Mouse (Mus musculus) CH12.LX (cell line): ENCODE results near the gene Tmc5. TPM values are rescaled to one million over a fixed set of nuclear protein-coding genes. Genes with fewer than 3 reads are reported as not detected.

Source experiments
- DNase-seq: peaks from one replicate; pipeline ENCODE4 v3.0.0-alpha.2; 2013; ENCODE audit errors: extremely low read depth
- H3K27ac ChIP-seq: 2 replicates; pipeline ENCODE4 v1.5.1; 2012; ENCODE audit warnings: low read depth, mild to moderate bottlenecking, control low read depth, moderate library complexity; ENCODE audit not compliant: insufficient read depth
- H3K27me3 ChIP-seq: replicated peaks from 2 replicates; pipeline ENCODE3; 2012; ENCODE audit warnings: inconsistent platforms
- H3K36me3 ChIP-seq, 2 experiments: replicated peaks in 1 of 2; 2 replicates each; pipeline versions ENCODE3 to v1.6.1; 2012; ENCODE audit warnings: inconsistent platforms in 1 of 2, low read length in 1 of 2, mild to moderate bottlenecking in 1 of 2, mixed read lengths in 1 of 2, moderate library complexity in 1 of 2; ENCODE audit not compliant: control insufficient read depth in 1 of 2, insufficient read depth in 1 of 2
- H3K4me1 ChIP-seq, 2 experiments: 2 replicates each; pipeline ENCODE4 v1.6.1; 2012; ENCODE audit warnings: inconsistent platforms in 1 of 2, moderate library complexity in 1 of 2; ENCODE audit not compliant: insufficient read depth in 2 of 2, control insufficient read depth in 1 of 2
- H3K4me2 ChIP-seq: 2 replicates; pipeline ENCODE4 v1.6.1; 2012; ENCODE audit warnings: low read depth, mild to moderate bottlenecking, control low read depth; ENCODE audit not compliant: poor library complexity, insufficient read depth, severe bottlenecking
- H3K4me3 ChIP-seq, 3 experiments: fragments of 150-350 bp in 1 of 3; sonication (generic) in 1 of 3; replicated peaks in 1 of 3; 2 replicates each; pipeline versions ENCODE3 to v1.5.1; 2011 to 2012; ENCODE audit warnings: low read depth in 2 of 3, low read length in 2 of 3, mild to moderate bottlenecking in 2 of 3, moderate library complexity in 2 of 3, control low read depth in 1 of 3, improper control_type of control experiment in 1 of 3, inconsistent platforms in 1 of 3, mixed read lengths in 1 of 3; ENCODE audit not compliant: poor library complexity in 1 of 3
- H3K79me2 ChIP-seq: replicated peaks from 2 replicates; pipeline ENCODE4 v1.6.1; 2012; ENCODE audit warnings: mild to moderate bottlenecking, moderate library complexity; ENCODE audit not compliant: control insufficient read depth, poor library complexity, insufficient read depth, severe bottlenecking; ENCODE audit errors: extremely low read depth
- H3K9ac ChIP-seq: 2 replicates; pipeline ENCODE4 v1.6.1; 2012; ENCODE audit warnings: low read depth, mild to moderate bottlenecking, control low read depth, moderate library complexity; ENCODE audit not compliant: insufficient read depth
- H3K9me3 ChIP-seq: replicated peaks from 2 replicates; pipeline ENCODE3; 2012; ENCODE audit warnings: low read length, inconsistent platforms, mixed read lengths
- BHLHE40 ChIP-seq: IDR thresholded peaks from 2 replicates; pipeline ENCODE4 v1.6.1; 2011; ENCODE audit warnings: mild to moderate bottlenecking, low read depth, low read length, improper control_type of control experiment
- CHD1 ChIP-seq: IDR thresholded peaks from 2 replicates; pipeline ENCODE4 v1.6.1; 2012; ENCODE audit warnings: low read depth, low read length, improper control_type of control experiment, inconsistent platforms
- CHD2 ChIP-seq: IDR thresholded peaks from 2 replicates; pipeline ENCODE4 v1.6.1; 2011; ENCODE audit warnings: low read length, improper control_type of control experiment
- CTCF ChIP-seq, 2 experiments: IDR thresholded peaks in 1 of 2; conservative IDR thresholded peaks in 1 of 2; 2 replicates each; pipeline ENCODE4 v1.5.1; 2011 to 2012; ENCODE audit warnings: low read depth in 2 of 2, low read length in 2 of 2, improper control_type of control experiment in 1 of 2, inconsistent platforms in 1 of 2, mild to moderate bottlenecking in 1 of 2, moderate library complexity in 1 of 2
- E2F4 ChIP-seq: IDR thresholded peaks from 2 replicates; pipeline ENCODE4 v1.6.1; 2011; ENCODE audit warnings: low read depth, low read length, improper control_type of control experiment; ENCODE audit not compliant: insufficient replicate concordance
- ELF1 ChIP-seq: IDR thresholded peaks from 2 replicates; pipeline ENCODE4 v1.6.1; 2014; ENCODE audit warnings: low read depth, mild to moderate bottlenecking, inconsistent platforms, low read length, improper control_type of control experiment
- EP300 ChIP-seq: IDR thresholded peaks from 2 replicates; pipeline ENCODE4 v1.6.1; 2011; ENCODE audit warnings: low read length, improper control_type of control experiment
- ETS1 ChIP-seq: conservative IDR thresholded peaks from 2 replicates; pipeline ENCODE4 v1.6.1; 2012; ENCODE audit warnings: low read depth, mild to moderate bottlenecking, inconsistent platforms, low read length, improper control_type of control experiment, moderate library complexity
- GABPA ChIP-seq: IDR thresholded peaks from 2 replicates; pipeline ENCODE4 v1.6.1; 2012; ENCODE audit warnings: low read depth, low read length, improper control_type of control experiment, inconsistent platforms; ENCODE audit not compliant: insufficient replicate concordance
- HCFC1 ChIP-seq: IDR thresholded peaks from 2 replicates; pipeline ENCODE4 v1.6.1; 2012; ENCODE audit warnings: low read depth, mild to moderate bottlenecking, inconsistent platforms, low read length, improper control_type of control experiment
- IRF4 ChIP-seq: IDR thresholded peaks from 2 replicates; pipeline ENCODE4 v1.6.1; 2014; ENCODE audit warnings: low read depth, mild to moderate bottlenecking, inconsistent platforms, low read length, improper control_type of control experiment
- JUN ChIP-seq: IDR thresholded peaks from 2 replicates; pipeline ENCODE4 v1.6.1; 2011; ENCODE audit warnings: low read depth, mild to moderate bottlenecking, low read length, improper control_type of control experiment, moderate library complexity; ENCODE audit not compliant: insufficient read depth
- JUND ChIP-seq: conservative IDR thresholded peaks from 2 replicates; pipeline ENCODE4 v1.6.1; 2011; ENCODE audit warnings: low read depth, low read length, improper control_type of control experiment
- KAT2A ChIP-seq: IDR thresholded peaks from 2 replicates; pipeline ENCODE4 v1.6.1; 2012; ENCODE audit warnings: low read length, improper control_type of control experiment, inconsistent platforms; ENCODE audit not compliant: insufficient replicate concordance
- MAFK ChIP-seq: IDR thresholded peaks from 2 replicates; pipeline ENCODE4 v1.6.1; 2011; ENCODE audit warnings: low read length, improper control_type of control experiment; ENCODE audit not compliant: insufficient replicate concordance
- MAX ChIP-seq: IDR thresholded peaks from 2 replicates; pipeline ENCODE4 v1.6.1; 2011; ENCODE audit warnings: low read length, improper control_type of control experiment
- MAZ ChIP-seq: IDR thresholded peaks from 2 replicates; pipeline ENCODE4 v1.6.1; 2012; ENCODE audit warnings: low read depth, mild to moderate bottlenecking, inconsistent platforms, low read length, improper control_type of control experiment, moderate library complexity
- MEF2A ChIP-seq: IDR thresholded peaks from 2 replicates; pipeline ENCODE4 v1.6.1; 2014; ENCODE audit warnings: low read depth, mild to moderate bottlenecking, inconsistent platforms, low read length, improper control_type of control experiment, borderline replicate concordance
- MXI1 ChIP-seq: IDR thresholded peaks from 2 replicates; pipeline ENCODE4 v1.6.1; 2011; ENCODE audit warnings: mild to moderate bottlenecking, low read depth, low read length, improper control_type of control experiment
- MYC ChIP-seq: IDR thresholded peaks from 2 replicates; pipeline ENCODE4 v1.6.1; 2011; ENCODE audit warnings: low read depth, mild to moderate bottlenecking, improper control_type of control experiment, low read length
- NELFE ChIP-seq: IDR thresholded peaks from 2 replicates; pipeline ENCODE4 v1.6.1; 2011; ENCODE audit warnings: low read depth, low read length, improper control_type of control experiment
- NRF1 ChIP-seq: IDR thresholded peaks from 2 replicates; pipeline ENCODE4 v1.6.1; 2014; ENCODE audit warnings: low read depth, mild to moderate bottlenecking, inconsistent platforms, low read length, improper control_type of control experiment, moderate library complexity
- PAX5 ChIP-seq: IDR thresholded peaks from 2 replicates; pipeline ENCODE4 v1.6.1; 2012; ENCODE audit warnings: low read length, inconsistent platforms, mixed read lengths
- POLR2A ChIP-seq: IDR thresholded peaks from 2 replicates; pipeline ENCODE4 v1.6.1; 2011; ENCODE audit warnings: low read depth, mild to moderate bottlenecking, improper control_type of control experiment, low read length
- POLR2AphosphoS2 ChIP-seq: IDR thresholded peaks from 2 replicates; pipeline ENCODE4 v1.6.1; 2011; ENCODE audit warnings: low read depth, low read length, improper control_type of control experiment
- RAD21 ChIP-seq: IDR thresholded peaks from 2 replicates; pipeline ENCODE4 v1.6.1; 2011; ENCODE audit warnings: low read depth, mild to moderate bottlenecking, low read length, improper control_type of control experiment, moderate library complexity
- RCOR1 ChIP-seq: conservative IDR thresholded peaks from 2 replicates; pipeline ENCODE4 v1.6.1; 2012; ENCODE audit warnings: low read depth, mild to moderate bottlenecking, inconsistent platforms, low read length, improper control_type of control experiment
- SIN3A ChIP-seq: IDR thresholded peaks from 2 replicates; pipeline ENCODE4 v1.6.1; 2012; ENCODE audit warnings: low read length, improper control_type of control experiment, inconsistent platforms
- SMC3 ChIP-seq: IDR thresholded peaks from 2 replicates; pipeline ENCODE4 v1.6.1; 2011; ENCODE audit warnings: low read depth, low read length, improper control_type of control experiment
- TBP ChIP-seq: conservative IDR thresholded peaks from 2 replicates; pipeline ENCODE4 v1.6.1; 2011; ENCODE audit warnings: low read depth, low read length, improper control_type of control experiment
- TCF12 ChIP-seq: IDR thresholded peaks from 2 replicates; pipeline ENCODE4 v1.6.1; 2014; ENCODE audit warnings: low read depth, mild to moderate bottlenecking, inconsistent platforms, low read length, improper control_type of control experiment
- UBTF ChIP-seq: IDR thresholded peaks from 2 replicates; pipeline ENCODE4 v1.6.1; 2012; ENCODE audit warnings: low read depth, mild to moderate bottlenecking, inconsistent platforms, low read length, improper control_type of control experiment, moderate library complexity
- USF1 ChIP-seq: IDR thresholded peaks from 2 replicates; pipeline ENCODE4 v1.6.1; 2014; ENCODE audit warnings: low read depth, mild to moderate bottlenecking, inconsistent platforms, low read length, improper control_type of control experiment
- USF2 ChIP-seq: conservative IDR thresholded peaks from 2 replicates; pipeline ENCODE4 v1.6.1; 2011; ENCODE audit warnings: low read depth, low read length, improper control_type of control experiment
- ZC3H11A ChIP-seq: IDR thresholded peaks from 2 replicates; pipeline ENCODE4 v1.6.1; 2012; ENCODE audit warnings: low read depth, mild to moderate bottlenecking, inconsistent platforms, low read length, improper control_type of control experiment
- ZKSCAN1 ChIP-seq: IDR thresholded peaks from 2 replicates; pipeline ENCODE4 v1.6.1; 2012; ENCODE audit warnings: low read depth, inconsistent platforms, low read length, improper control_type of control experiment, borderline replicate concordance
- ZMIZ1 ChIP-seq: IDR thresholded peaks from 2 replicates; pipeline ENCODE4 v1.6.1; 2012; ENCODE audit warnings: low read depth, mild to moderate bottlenecking, inconsistent platforms, low read length, improper control_type of control experiment
- ZNF384 ChIP-seq: IDR thresholded peaks from 2 replicates; pipeline ENCODE4 v1.6.1; 2012; ENCODE audit warnings: low read depth, low read length, improper control_type of control experiment, inconsistent platforms
- dilution Hi-C: fragments of 300-500 bp; cut with MboI; formaldehyde crosslinking; loops from 2 replicates; pipeline ENCODE4 v1.14.3; 2020; ENCODE audit warnings: low sequenced_read_pairs; ENCODE audit not compliant: extremely low pct_unique_long_range_greater_than_20kb, extremely low pct_ligation_motif_present
- in situ Hi-C: fragments of 300-500 bp; cut with MboI; formaldehyde crosslinking; loops from 3 replicates; pipeline ENCODE4 v1.14.3; 2019; ENCODE audit warnings: low sequenced_read_pairs, low pct_ligation_motif_present, low pct_unique_long_range_greater_than_20kb, mixed read lengths
- polyA plus RNA-seq: library from polyadenylated mRNA; unstranded; fragments of >175 nt; gene quantifications from 2 replicates; pipeline ENCODE4 v1.2.1, GENCODE M21; 2012; ENCODE audit warnings: low read depth; ENCODE audit not compliant: insufficient read length
- total RNA-seq, 2 experiments: library from RNA; depleted of rRNA; stranded (reverse); fragments of 300-350 nt in 1 of 2; fragments of >200 nt in 1 of 2; gene quantifications; 2 replicates each; pipeline ENCODE4 v1.2.3; 2012 to 2014

Gene Tmc5
- total and polyA plus RNA-seq, 3 experiments: not detected

- H3K9me3 ChIP-seq: no peaks in the 10 kb centered on the region
- H3K79me2 ChIP-seq: peaks cover 41% of the 10 kb centered on the region
- DNase-seq: peak; percentile 92
- in situ Hi-C loops: no loop called here
- dilution Hi-C loops: no loop called here
- peak within 1 kb of the TSS; percentile 59 for H3K27ac ChIP-seq
- TF ChIP-seq MYC (no peak), MAFK (no peak), POLR2A (peak; percentile 88), POLR2AphosphoS2 (no peak), KAT2A (no peak), BHLHE40 (peak; percentile 85), JUND (no peak), CHD1 (no peak), ETS1 (no peak), TCF12 (peak; percentile 63; the same call in 1 of the 2 replicates), IRF4 (no peak; the same call in 1 of the 2 replicates), CTCF (conservative IDR thresholded peaks at IDR 0.05 in 1 of 2, IDR thresholded peaks at IDR 0.05 in 1 of 2; ENCODE audit: low read depth in 2 of 2, low read length in 2 of 2) (no peak), PAX5 (no peak), EP300 (no peak), ZKSCAN1 (no peak), SIN3A (peak; percentile 74; the same call in 1 of the 2 replicates), ELF1 (peak; percentile 70), ZNF384 (no peak), ZMIZ1 (peak; percentile 67; the same call in 1 of the 2 replicates), GABPA (no peak), USF1 (no peak), SMC3 (no peak), CHD2 (no peak), NRF1 (peak; percentile 38; the same call in 1 of the 2 replicates), MEF2A (no peak), UBTF (peak; percentile 89), E2F4 (no peak), ZC3H11A (no peak), USF2 (no peak), JUN (no peak), RCOR1 (no peak), HCFC1 (peak; percentile 76), RAD21 (no peak), TBP (no peak; the same call in 1 of the 2 replicates), MAX (0 out of 2 replicates have a peak, but pooled peaks have one; percentile 53), MXI1 (peak; percentile 93; the same call in 1 of the 2 replicates), MAZ (0 out of 2 replicates have a peak, but pooled peaks have one; percentile 53), NELFE (peak; percentile 75)
- peaks cover 6 to 11% of the 10 kb centered on the region in 2 experiments for H3K36me3 ChIP-seq
- H3K27me3 ChIP-seq: no peaks in the 10 kb centered on the region
- H3K4me1 ChIP-seq: peaks cover 6 to 29% of the 10 kb centered on the region in 2 experiments
- peak within 1 kb of the TSS; percentile 99 for H3K4me2 ChIP-seq
- peak within 1 kb of the TSS; percentile 70 to 94 (median 79) for H3K4me3 ChIP-seq
- peak within 1 kb of the TSS; percentile 94 for H3K9ac ChIP-seq
Observed at GRCm38 (mm10) chr7:118705101-118705961, 108.2 kb downstream of the Tmc5 start, which contains the start of gene Gde1. Gene Gde1, minus strand, starts transcription at chr7:118705778.
